Mouse (Mus musculus): Measurements from ENCODE around the gene Uqcrfs1. TPM values are rescaled to one million over a fixed set of nuclear protein-coding genes. Genes with fewer than 3 reads are reported as not detected.

The Uqcrfs1 gene
- polyA plus RNA-seq, 1 experiment, result 160 TPM

GRCm38 (mm10) chr13:30523971-30524370 lies 21.2 kb downstream of the Uqcrfs1 start:
- H3K4me3 ChIP-seq (ENCODE audit: insufficient read depth, poor library complexity, severe bottlenecking), result no peak overlapping the region
- H3K79me3 ChIP-seq (ENCODE audit: low read depth), result no peaks in the 10 kb centered on the region
- TF ChIP-seq MYOD1 (IDR thresholded peaks at IDR 0.05; ENCODE audit: control insufficient read depth, insufficient read length, low read depth) (no peak), CTCF (IDR thresholded peaks at IDR 0.05; ENCODE audit: control insufficient read depth, insufficient read depth, insufficient read length) (no peak), MYOG (IDR thresholded peaks at IDR 0.05; ENCODE audit: control insufficient read depth, extremely low read depth, insufficient read length) (no peak), CEBPB (IDR thresholded peaks at IDR 0.05; ENCODE audit: low read depth) (no peak), MAX (IDR thresholded peaks at IDR 0.05) (no peak)
- H3K36me3 ChIP-seq (ENCODE audit: control insufficient read depth, insufficient read depth), result no peaks in the 10 kb centered on the region
- no peak overlapping the region for H3ac ChIP-seq (ENCODE audit: control insufficient read depth, insufficient read length, low read depth)
- no peaks in the 10 kb centered on the region for H3K27me3 ChIP-seq (ENCODE audit: control insufficient read depth, insufficient read depth, insufficient read length)
- no peaks in the 10 kb centered on the region for H3K79me2 ChIP-seq (ENCODE audit: control insufficient read depth, insufficient read depth)

DNA sequence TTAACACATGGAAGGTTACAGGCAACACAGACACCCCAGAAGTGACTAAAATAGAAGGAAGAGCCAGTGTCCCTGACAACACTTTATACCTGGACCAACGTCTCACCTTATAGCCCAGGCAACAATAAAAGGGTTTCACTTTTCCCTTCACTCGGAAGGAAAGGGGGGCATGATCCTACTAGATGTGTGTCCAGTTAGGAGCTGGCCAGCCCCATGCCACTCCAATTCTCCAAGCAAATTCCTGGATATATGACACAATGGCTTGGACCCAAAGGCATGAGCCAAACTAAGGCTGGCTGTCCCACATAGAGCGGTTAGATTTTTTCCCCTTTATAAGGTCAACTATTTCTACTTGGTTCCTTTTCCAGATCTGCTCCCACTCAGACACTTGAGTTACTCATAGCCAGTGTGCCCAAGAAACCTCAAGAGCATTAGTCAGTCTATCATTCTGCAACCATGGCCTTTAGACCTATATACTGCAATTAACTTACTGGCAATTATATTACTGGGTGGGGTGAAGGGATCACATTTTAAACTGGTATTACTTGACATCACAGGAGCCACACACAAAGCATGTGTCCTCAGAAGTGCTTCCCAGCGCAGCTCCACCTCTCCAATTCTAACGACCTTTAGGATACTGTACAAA lies 21.8 kb downstream of the Uqcrfs1 start:
- Histone ChIP-seq H3K36me3 (ENCODE audit: control insufficient read depth, insufficient read depth) (no peaks in the 10 kb centered on the region), H3K27me3 (ENCODE audit: control insufficient read depth, insufficient read depth, insufficient read length) (no peaks in the 10 kb centered on the region), H3K79me3 (ENCODE audit: low read depth) (no peaks in the 10 kb centered on the region), H3K4me3 (ENCODE audit: insufficient read depth, poor library complexity, severe bottlenecking) (no peak overlapping the region), H3K79me2 (ENCODE audit: control insufficient read depth, insufficient read depth) (no peaks in the 10 kb centered on the region), H3ac (ENCODE audit: control insufficient read depth, insufficient read length, low read depth) (no peak overlapping the region)
- TF ChIP-seq USF1 (IDR thresholded peaks at IDR 0.05; ENCODE audit: low read depth), result no peak
- no peak for TF ChIP-seq MYOD1 (IDR thresholded peaks at IDR 0.05; ENCODE audit: control insufficient read depth, insufficient read length, low read depth)
- no peak for TF ChIP-seq MYOG (IDR thresholded peaks at IDR 0.05; ENCODE audit: control insufficient read depth, extremely low read depth, insufficient read length)
- TF ChIP-seq CEBPB (IDR thresholded peaks at IDR 0.05; ENCODE audit: low read depth), result no peak
- TF ChIP-seq CTCF (IDR thresholded peaks at IDR 0.05; ENCODE audit: control insufficient read depth, insufficient read depth, insufficient read length), result no peak
- no peak for TF ChIP-seq MAX (IDR thresholded peaks at IDR 0.05)
- no peak for TF ChIP-seq FOSL1 (IDR thresholded peaks at IDR 0.05; ENCODE audit: insufficient read depth, low read length, poor library complexity, severe bottlenecking)

- H3K27me3 ChIP-seq (ENCODE audit: control insufficient read depth, insufficient read depth, insufficient read length), result no peaks in the 10 kb centered on the region
- TF ChIP-seq MYOD1 (IDR thresholded peaks at IDR 0.05; ENCODE audit: control insufficient read depth, insufficient read length, low read depth) (no peak), CTCF (IDR thresholded peaks at IDR 0.05; ENCODE audit: control insufficient read depth, insufficient read depth, insufficient read length) (no peak), MYOG (IDR thresholded peaks at IDR 0.05; ENCODE audit: control insufficient read depth, extremely low read depth, insufficient read length) (no peak), MAX (IDR thresholded peaks at IDR 0.05) (no peak), FOSL1 (IDR thresholded peaks at IDR 0.05; ENCODE audit: insufficient read depth, low read length, poor library complexity, severe bottlenecking) (no peak), USF1 (IDR thresholded peaks at IDR 0.05; ENCODE audit: low read depth) (no peak), CEBPB (IDR thresholded peaks at IDR 0.05; ENCODE audit: low read depth) (no peak)
These were observed 23.8 kb downstream of the Uqcrfs1 start for GRCm38 (mm10) chr13:30521282-30521902.

GRCm38 (mm10) chr13:30518191-30518590 lies 27.0 kb downstream of the Uqcrfs1 start:
- no peak for TF ChIP-seq USF1 (IDR thresholded peaks at IDR 0.05; ENCODE audit: low read depth)
- no peak for TF ChIP-seq CEBPB (IDR thresholded peaks at IDR 0.05; ENCODE audit: low read depth)
- no peak for TF ChIP-seq CTCF (IDR thresholded peaks at IDR 0.05; ENCODE audit: control insufficient read depth, insufficient read depth, insufficient read length)
- TF ChIP-seq MAX (IDR thresholded peaks at IDR 0.05), result no peak
- TF ChIP-seq MYOD1 (IDR thresholded peaks at IDR 0.05; ENCODE audit: control insufficient read depth, insufficient read length, low read depth), result no peak
- TF ChIP-seq MYOG (IDR thresholded peaks at IDR 0.05; ENCODE audit: control insufficient read depth, extremely low read depth, insufficient read length), result no peak
- TF ChIP-seq FOSL1 (IDR thresholded peaks at IDR 0.05; ENCODE audit: insufficient read depth, low read length, poor library complexity, severe bottlenecking), result no peak
- Histone ChIP-seq H3K36me3 (ENCODE audit: control insufficient read depth, insufficient read depth) (no peaks in the 10 kb centered on the region), H3K4me3 (ENCODE audit: insufficient read depth, poor library complexity, severe bottlenecking) (no peak overlapping the region), H3K79me2 (ENCODE audit: control insufficient read depth, insufficient read depth) (no peaks in the 10 kb centered on the region), H3ac (ENCODE audit: control insufficient read depth, insufficient read length, low read depth) (no peak overlapping the region), H3K27me3 (ENCODE audit: control insufficient read depth, insufficient read depth, insufficient read length) (no peaks in the 10 kb centered on the region), H3K79me3 (ENCODE audit: low read depth) (no peaks in the 10 kb centered on the region)

More at GRCm38 (mm10) chr13:30521282-30521902, 23.8 kb downstream of the Uqcrfs1 start:
- Histone ChIP-seq H3K79me2 (ENCODE audit: control insufficient read depth, insufficient read depth) (no peaks in the 10 kb centered on the region), H3K36me3 (ENCODE audit: control insufficient read depth, insufficient read depth) (no peaks in the 10 kb centered on the region), H3K4me3 (ENCODE audit: insufficient read depth, poor library complexity, severe bottlenecking) (no peak overlapping the region), H3ac (ENCODE audit: control insufficient read depth, insufficient read length, low read depth) (no peak overlapping the region), H3K79me3 (ENCODE audit: low read depth) (no peaks in the 10 kb centered on the region)

- no peaks in the 10 kb centered on the region for H3K27me3 ChIP-seq (ENCODE audit: control insufficient read depth, insufficient read depth, insufficient read length)
These were observed 37.5 kb downstream of the Uqcrfs1 start for GRCm38 (mm10) chr13:30507651-30508050.

More at GRCm38 (mm10) chr13:30507651-30508050, 37.5 kb downstream of the Uqcrfs1 start:
- no peak for TF ChIP-seq CEBPB (IDR thresholded peaks at IDR 0.05; ENCODE audit: low read depth)
- no peak for TF ChIP-seq FOSL1 (IDR thresholded peaks at IDR 0.05; ENCODE audit: insufficient read depth, low read length, poor library complexity, severe bottlenecking)
- TF ChIP-seq MYOG (IDR thresholded peaks at IDR 0.05; ENCODE audit: control insufficient read depth, extremely low read depth, insufficient read length), result no peak
- no peak for TF ChIP-seq CTCF (IDR thresholded peaks at IDR 0.05; ENCODE audit: control insufficient read depth, insufficient read depth, insufficient read length)
- no peak for TF ChIP-seq MAX (IDR thresholded peaks at IDR 0.05)
- no peak for TF ChIP-seq USF1 (IDR thresholded peaks at IDR 0.05; ENCODE audit: low read depth)
- no peak for TF ChIP-seq MYOD1 (IDR thresholded peaks at IDR 0.05; ENCODE audit: control insufficient read depth, insufficient read length, low read depth)
- Histone ChIP-seq H3K36me3 (ENCODE audit: control insufficient read depth, insufficient read depth) (no peaks in the 10 kb centered on the region), H3K79me3 (ENCODE audit: low read depth) (no peaks in the 10 kb centered on the region), H3K79me2 (ENCODE audit: control insufficient read depth, insufficient read depth) (no peaks in the 10 kb centered on the region), H3K4me3 (ENCODE audit: insufficient read depth, poor library complexity, severe bottlenecking) (no peak overlapping the region), H3ac (ENCODE audit: control insufficient read depth, insufficient read length, low read depth) (no peak overlapping the region)
